Mouse (Mus musculus) neural tube, embryonic 14.5 days (tissue): ENCODE measurements around the gene Lamc2. TPM values are rescaled to one million over a fixed set of nuclear protein-coding genes. Genes with fewer than 3 reads are reported as not detected.

Experiments used
- ATAC-seq: fragments of 200-750 bp; cut with Nextera tagmentation; 2 replicates; pipeline ENCODE4 v1.8.0; 2017; ENCODE audit warnings: low read depth, mild to moderate bottlenecking, moderate TSS enrichment, moderate library complexity
- H3K27ac ChIP-seq: fragments of 300-500 bp; sonication (generic); 2 replicates; pipeline ENCODE4 v1.5.1; 2014; ENCODE audit warnings: low read depth, mild to moderate bottlenecking, control low read depth, low read length, moderate library complexity, mixed read lengths
- H3K27me3 ChIP-seq: fragments of 300-500 bp; sonication (generic); 2 replicates; pipeline ENCODE4 v1.6.1; 2014; ENCODE audit warnings: low read length; ENCODE audit not compliant: control insufficient read depth, insufficient read depth
- H3K36me3 ChIP-seq: fragments of 300-500 bp; sonication (generic); 2 replicates; pipeline ENCODE4 v1.6.1; 2014; ENCODE audit warnings: low read length, mixed read lengths; ENCODE audit not compliant: control insufficient read depth, insufficient read depth
- H3K4me1 ChIP-seq: fragments of 300-500 bp; sonication (generic); 2 replicates; pipeline ENCODE4 v1.6.1; 2014; ENCODE audit warnings: low read length; ENCODE audit not compliant: control insufficient read depth, insufficient read depth
- H3K4me2 ChIP-seq: fragments of 300-500 bp; sonication (generic); 2 replicates; pipeline ENCODE4 v1.6.1; 2014; ENCODE audit warnings: mild to moderate bottlenecking, low read depth, low read length, control low read depth
- H3K4me3 ChIP-seq: fragments of 300-500 bp; sonication (generic); 2 replicates; pipeline ENCODE4 v1.5.1; 2014; ENCODE audit warnings: low read depth, low read length, control low read depth, mixed read lengths
- H3K9ac ChIP-seq: fragments of 300-500 bp; sonication (generic); replicated peaks from 2 replicates; pipeline ENCODE4 v1.6.1; 2014; ENCODE audit warnings: low read depth, mild to moderate bottlenecking, control low read depth, low read length, mixed read lengths
- H3K9me3 ChIP-seq: fragments of 300-500 bp; sonication (generic); 2 replicates; pipeline ENCODE4 v1.6.1; 2016; ENCODE audit warnings: low read length; ENCODE audit not compliant: control insufficient read depth
- WGBS: fragments of 180-500 bp; shearing (Covaris S2); extraction: QIAGEN DNeasy Blood & Tissue Kit; methylation state at CpG from one replicate; pipeline ENCODE4 v1.1.7; 2014; 5-methylcytosine and 5-hydroxymethylcytosine counted together
- polyA plus RNA-seq: library from polyadenylated mRNA; unstranded; fragments of >200 nt; fragmentation: Nextera tagmentation; extraction: Ambion mirVana; gene quantifications from 2 replicates; pipeline ENCODE4 v1.2.1, GENCODE M21; 2014

The Lamc2 gene
- polyA plus RNA-seq, 1 experiment from 2014 or later, result 1.5 TPM

- Histone ChIP-seq H3K27me3 (no peaks in the 10 kb centered on the region), H3K4me3 (no peak overlapping the region), H3K4me1 (no peaks in the 10 kb centered on the region), H3K9ac (no peak overlapping the region), H3K4me2 (no peak overlapping the region), H3K9me3 (no peaks in the 10 kb centered on the region), H3K36me3 (no peaks in the 10 kb centered on the region), H3K27ac (no peak overlapping the region)
- ATAC-seq, result no peak
- WGBS, result 33% methylated on average over 16 of the region's 16 CpGs
These were observed 90.2 kb downstream of the Lamc2 start for GRCm38 (mm10) chr1:153095826-153096727.

GRCm38 (mm10) chr1:153095328-153095727 is 90.9 kb downstream of the Lamc2 start:
- Histone ChIP-seq H3K9ac (no peak overlapping the region), H3K27me3 (no peaks in the 10 kb centered on the region), H3K36me3 (no peaks in the 10 kb centered on the region), H3K4me3 (no peak overlapping the region), H3K27ac (no peak overlapping the region), H3K4me1 (no peaks in the 10 kb centered on the region), H3K4me2 (no peak overlapping the region), H3K9me3 (no peaks in the 10 kb centered on the region)
- ATAC-seq, result no peak
- 62% methylated on average over 6 of the region's 6 CpGs for WGBS

GRCm38 (mm10) chr1:153094226-153095076 is 91.8 kb downstream of the Lamc2 start:
- Histone ChIP-seq H3K36me3 (no peaks in the 10 kb centered on the region), H3K27ac (no peak overlapping the region), H3K4me1 (no peaks in the 10 kb centered on the region), H3K4me2 (no peak overlapping the region), H3K4me3 (no peak overlapping the region), H3K27me3 (no peaks in the 10 kb centered on the region), H3K9me3 (no peaks in the 10 kb centered on the region), H3K9ac (no peak overlapping the region)
- no peak for ATAC-seq
- WGBS, result 42% methylated on average over 12 of the region's 12 CpGs

GRCm38 (mm10) chr1:153093581-153093980 is 92.7 kb downstream of the Lamc2 start:
- Histone ChIP-seq H3K9me3 (no peaks in the 10 kb centered on the region), H3K36me3 (no peaks in the 10 kb centered on the region), H3K4me2 (no peak overlapping the region), H3K27me3 (no peaks in the 10 kb centered on the region), H3K4me1 (no peaks in the 10 kb centered on the region), H3K9ac (no peak overlapping the region), H3K27ac (no peak overlapping the region), H3K4me3 (no peak overlapping the region)
- no peak for ATAC-seq
- 76% methylated on average over 4 of the region's 4 CpGs for WGBS

GRCm38 (mm10) chr1:153093172-153093571 is 93.1 kb downstream of the Lamc2 start:
- Histone ChIP-seq H3K9me3 (no peaks in the 10 kb centered on the region), H3K4me3 (no peak overlapping the region), H3K36me3 (no peaks in the 10 kb centered on the region), H3K4me1 (no peaks in the 10 kb centered on the region), H3K9ac (no peak overlapping the region), H3K27ac (no peak overlapping the region), H3K4me2 (no peak overlapping the region), H3K27me3 (no peaks in the 10 kb centered on the region)
- 60% methylated on average over 5 of the region's 5 CpGs for WGBS
- no peak for ATAC-seq

GRCm38 (mm10) chr1:153092237-153092975 is 93.8 kb downstream of the Lamc2 start:
- Histone ChIP-seq H3K9ac (no peak overlapping the region), H3K4me1 (no peaks in the 10 kb centered on the region), H3K4me2 (no peak overlapping the region), H3K27me3 (no peaks in the 10 kb centered on the region), H3K4me3 (no peak overlapping the region), H3K27ac (no peak overlapping the region), H3K36me3 (peaks cover 3% of the 10 kb centered on the region; the same call in 1 of the 2 replicates), H3K9me3 (no peaks in the 10 kb centered on the region)
- peak; percentile 75; the same call in 1 of the 2 replicates for ATAC-seq
- WGBS, result 59% methylated on average over 5 of the region's 5 CpGs

GRCm38 (mm10) chr1:153091438-153092236 is 94.6 kb downstream of the Lamc2 start:
- Histone ChIP-seq H3K27me3 (no peaks in the 10 kb centered on the region), H3K4me2 (no peak overlapping the region), H3K4me3 (no peak overlapping the region), H3K36me3 (peaks cover 7% of the 10 kb centered on the region), H3K27ac (0 out of 2 replicates have a peak overlapping the region, but pooled peaks have one; percentile 28), H3K9me3 (no peaks in the 10 kb centered on the region), H3K9ac (no peak overlapping the region), H3K4me1 (no peaks in the 10 kb centered on the region)
- WGBS, result 45% methylated on average over 9 of the region's 9 CpGs
- ATAC-seq, result peak; percentile 54; the same call in 1 of the 2 replicates

GRCm38 (mm10) chr1:153090807-153091206 is 95.4 kb downstream of the Lamc2 start:
- no peak for ATAC-seq
- 88% methylated on average over 4 of the region's 4 CpGs for WGBS
- H3K4me1 ChIP-seq, result no peaks in the 10 kb centered on the region

More at GRCm38 (mm10) chr1:153090807-153091206, 95.4 kb downstream of the Lamc2 start:
- Histone ChIP-seq H3K36me3 (peaks cover 7% of the 10 kb centered on the region), H3K4me2 (no peak overlapping the region), H3K9me3 (no peaks in the 10 kb centered on the region), H3K27ac (no peak overlapping the region), H3K4me3 (no peak overlapping the region), H3K27me3 (no peaks in the 10 kb centered on the region), H3K9ac (no peak overlapping the region)
